Mouse (Mus musculus): Measurements from ENCODE around the gene Srgap3. TPM values are rescaled to one million over a fixed set of nuclear protein-coding genes. Genes with fewer than 3 reads are reported as not detected.
A peak's percentile ranks its signal among the peaks of the same experiment; 100 is the strongest.
"Not testable (repeated sequence)": the region's sequence is repeated elsewhere in the genome, so short reads cannot be mapped to it uniquely, and the experiment has no call there.

Srgap3 gene
- total RNA-seq, 2 experiments from 2014 or later: 232 to 236 TPM

DNA sequence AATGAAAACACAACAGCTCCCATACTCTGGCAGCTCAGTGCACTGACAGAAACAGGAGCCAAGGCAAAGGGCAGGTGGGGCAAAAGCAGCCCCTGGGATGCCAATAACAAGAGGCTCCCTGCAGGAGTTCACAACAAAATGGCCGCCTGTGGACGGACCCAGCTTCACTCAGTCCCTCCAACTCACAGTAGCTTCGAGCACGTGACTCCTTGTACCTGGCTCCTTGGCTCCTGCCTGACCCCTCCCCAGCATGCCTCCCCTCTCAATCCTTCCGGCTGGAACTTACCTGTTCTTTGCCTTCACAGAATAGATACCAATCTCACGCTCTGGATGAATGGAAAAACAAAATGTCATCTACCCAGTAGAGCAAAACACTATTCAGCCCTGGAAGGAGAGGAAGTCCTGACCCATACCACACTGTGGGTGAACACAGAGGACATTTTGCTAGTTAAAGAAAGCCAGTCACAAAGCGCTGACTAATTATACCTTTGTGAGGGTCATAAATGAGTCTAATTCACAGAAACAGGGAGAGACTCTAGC is 75.8 kb downstream of the Srgap3 start:
- intact Hi-C loops (cut with DNase I): no loop called here
- no peak overlapping the region for H3K4me3 ChIP-seq
- no peak overlapping the region for H3K27ac ChIP-seq
- TF ChIP-seq CTCF (IDR thresholded peaks at IDR 0.05): no peak
- no peak for DNase-seq (ENCODE audit: extremely low spot score in 1 of 2, low spot score in 2 of 2)

DNA sequence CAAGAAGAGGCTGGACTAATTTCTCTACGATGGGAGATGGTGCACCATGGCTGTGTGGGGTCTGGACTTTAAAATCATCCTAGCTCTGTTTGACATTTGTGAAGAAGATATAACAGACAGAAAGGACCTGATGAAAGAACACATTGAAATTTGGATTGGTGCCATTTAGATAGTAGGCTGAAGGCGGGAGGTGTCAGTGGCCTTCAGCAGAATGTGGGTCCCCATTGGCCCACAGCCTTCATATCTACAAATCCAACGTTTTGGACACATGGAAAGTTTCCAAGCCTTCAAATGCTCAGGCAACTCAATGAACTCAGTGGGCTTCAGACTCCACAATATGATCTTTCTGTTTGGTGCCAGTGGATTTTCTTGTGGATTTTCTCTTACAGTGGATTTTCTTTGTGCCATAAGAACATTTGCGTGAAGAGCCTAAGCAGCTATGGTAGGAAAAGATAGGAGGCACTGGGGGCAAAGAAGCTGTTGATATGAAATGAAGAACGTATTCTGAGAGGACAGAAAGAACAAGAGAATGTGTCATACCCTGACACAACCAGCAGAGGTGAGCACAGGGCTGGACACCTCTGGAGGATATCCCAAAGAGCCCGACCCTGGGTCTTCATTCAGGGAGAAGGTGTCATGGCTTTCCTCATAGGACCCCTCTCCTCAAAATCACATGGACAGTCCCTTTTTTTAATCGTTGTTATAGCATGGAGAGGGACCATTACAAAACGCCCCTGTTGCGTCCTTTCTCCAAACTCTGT is 78.7 kb downstream of the Srgap3 start:
- Histone ChIP-seq H3K4me3 (no peak overlapping the region), H3K27ac (no peak overlapping the region)
- no peak for DNase-seq (ENCODE audit: extremely low spot score in 1 of 2, low spot score in 2 of 2)
- intact Hi-C loops (cut with DNase I): no loop called here
- TF ChIP-seq CTCF (IDR thresholded peaks at IDR 0.05): peak; percentile 9

DNA sequence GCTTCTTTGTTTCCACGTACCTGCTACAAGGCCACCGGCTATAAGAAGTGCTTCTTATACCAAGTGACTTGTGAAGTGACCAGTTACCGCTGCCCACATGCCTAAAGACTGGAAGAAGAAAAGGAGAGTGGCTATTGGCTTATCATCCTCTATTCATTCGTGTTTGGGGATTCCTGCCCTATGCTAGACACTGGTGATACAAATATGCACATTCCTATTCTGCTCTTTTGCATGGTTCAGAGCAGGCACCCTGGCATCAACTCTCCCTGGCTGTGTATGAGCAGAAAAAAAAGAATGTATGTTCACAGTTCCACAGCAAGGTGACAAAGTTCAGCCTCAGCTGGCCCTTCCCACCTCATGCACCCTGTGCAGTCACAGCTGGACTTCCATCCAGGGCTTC is 81.0 kb downstream of the Srgap3 start:
- Histone ChIP-seq H3K4me3 (no peak overlapping the region), H3K27ac (peak overlapping the region; percentile 66; the same call in 1 of the 2 replicates)
- intact Hi-C loops (cut with DNase I): no loop called here
- TF ChIP-seq CTCF (IDR thresholded peaks at IDR 0.05): no peak
- no peak for DNase-seq (ENCODE audit: extremely low spot score in 1 of 2, low spot score in 2 of 2)

DNA sequence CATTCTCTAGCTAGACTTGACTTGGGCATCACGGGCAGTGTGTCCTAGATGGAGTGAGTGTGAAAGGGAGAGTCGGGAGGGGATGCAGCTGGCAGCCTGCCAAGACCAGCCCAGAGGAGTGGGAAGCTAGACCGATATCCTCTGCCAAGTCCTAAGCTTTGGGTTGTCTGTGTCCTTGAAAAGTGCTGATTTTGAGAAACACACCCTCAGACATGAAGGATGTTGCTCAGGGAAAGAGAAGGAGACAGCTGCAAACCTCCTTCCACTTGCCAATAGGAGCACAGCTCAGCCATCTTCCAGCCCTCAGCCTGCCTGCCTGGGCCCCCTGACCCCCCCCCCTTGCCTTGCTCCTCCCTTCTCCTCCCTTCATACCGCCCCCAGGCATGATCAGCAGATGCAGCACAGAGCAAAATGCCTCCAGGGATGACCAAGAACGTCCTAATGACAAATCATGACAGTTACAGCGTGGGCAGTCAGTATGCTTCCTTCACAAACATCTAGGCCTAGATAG is 82.0 kb downstream of the Srgap3 start:
- Histone ChIP-seq H3K27ac (peak overlapping the region; percentile 66), H3K4me3 (no peak overlapping the region)
- peak in 1 of 2 experiments; percentile 49 for DNase-seq (ENCODE audit: extremely low spot score in 1 of 2, low spot score in 2 of 2)
- intact Hi-C loops (cut with DNase I): no loop called here
- TF ChIP-seq CTCF (IDR thresholded peaks at IDR 0.05): no peak

DNA sequence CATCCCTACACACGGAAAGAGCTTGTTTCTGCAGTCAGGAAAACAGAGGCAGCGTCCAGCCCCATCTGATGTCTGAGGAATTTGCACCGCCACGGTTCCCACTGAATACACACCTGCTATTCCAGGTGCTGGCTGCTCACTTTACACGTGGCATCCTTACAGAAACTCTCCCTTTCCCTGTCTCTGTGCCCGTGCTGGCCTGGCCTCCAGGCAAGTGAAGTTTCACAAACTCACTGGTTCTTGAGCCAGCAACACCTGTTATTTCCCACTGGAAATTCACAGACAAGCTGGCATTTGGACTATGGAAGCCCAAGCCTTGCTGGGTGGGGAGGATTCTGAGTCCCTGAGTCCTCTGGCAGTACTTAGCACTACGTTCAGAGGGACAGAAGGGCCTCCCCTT is 84.6 kb downstream of the Srgap3 start:
- Histone ChIP-seq H3K4me3 (no peak overlapping the region), H3K27ac (no peak overlapping the region)
- intact Hi-C loops (cut with DNase I): no loop called here
- no peak for DNase-seq (ENCODE audit: extremely low spot score in 1 of 2, low spot score in 2 of 2)
- TF ChIP-seq CTCF (IDR thresholded peaks at IDR 0.05): no peak

DNA sequence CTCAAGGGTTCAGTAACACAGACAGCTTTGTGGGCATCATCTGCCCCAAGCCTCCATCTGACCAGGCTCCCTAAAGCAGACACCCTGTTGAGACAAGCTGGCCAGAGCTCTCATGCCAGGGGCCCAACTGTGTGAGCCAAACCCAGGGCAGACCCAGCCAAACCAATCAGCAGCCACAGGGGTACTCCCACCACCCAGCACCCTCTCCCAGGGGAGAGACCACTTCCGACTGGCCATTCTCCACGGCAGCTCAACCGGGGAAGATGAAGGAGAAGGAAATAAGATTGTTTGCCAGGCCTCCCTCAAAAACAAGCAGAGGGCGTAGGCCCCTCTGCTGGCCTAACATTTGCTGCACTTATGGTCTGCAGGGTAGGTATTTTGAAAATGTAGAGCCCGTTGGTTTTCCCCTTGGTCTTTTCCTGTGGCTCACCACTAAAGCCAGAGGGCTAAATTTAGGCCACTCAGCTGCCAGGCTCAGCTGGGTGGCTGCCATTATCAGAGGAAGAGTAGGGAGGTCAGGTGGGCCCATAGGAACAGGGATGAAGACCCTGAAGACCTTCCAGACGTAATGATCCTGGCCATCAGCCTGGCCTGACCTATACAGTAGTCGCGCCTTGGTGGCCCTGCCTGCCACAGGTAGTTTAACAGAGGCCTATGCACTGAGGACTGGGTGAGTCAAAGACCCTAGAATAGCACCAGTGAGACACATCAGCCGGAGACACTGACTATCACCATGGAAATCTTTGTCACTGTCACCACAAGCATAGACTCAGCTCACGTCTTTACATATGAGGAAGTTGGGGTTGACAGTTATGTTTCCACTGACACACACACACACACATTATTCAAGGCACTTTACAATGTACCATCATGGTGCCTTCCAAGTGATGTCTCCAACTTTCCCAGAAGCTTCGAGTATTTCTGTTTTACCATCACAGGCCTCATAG is 85.4 kb downstream of the Srgap3 start:
- Histone ChIP-seq H3K27ac (peak overlapping the region; percentile 50), H3K4me3 (no peak overlapping the region)
- no peak for TF ChIP-seq CTCF (IDR thresholded peaks at IDR 0.05)
- no peak for DNase-seq (ENCODE audit: extremely low spot score in 1 of 2, low spot score in 2 of 2)
- intact Hi-C loops (cut with DNase I): no loop called here

DNA sequence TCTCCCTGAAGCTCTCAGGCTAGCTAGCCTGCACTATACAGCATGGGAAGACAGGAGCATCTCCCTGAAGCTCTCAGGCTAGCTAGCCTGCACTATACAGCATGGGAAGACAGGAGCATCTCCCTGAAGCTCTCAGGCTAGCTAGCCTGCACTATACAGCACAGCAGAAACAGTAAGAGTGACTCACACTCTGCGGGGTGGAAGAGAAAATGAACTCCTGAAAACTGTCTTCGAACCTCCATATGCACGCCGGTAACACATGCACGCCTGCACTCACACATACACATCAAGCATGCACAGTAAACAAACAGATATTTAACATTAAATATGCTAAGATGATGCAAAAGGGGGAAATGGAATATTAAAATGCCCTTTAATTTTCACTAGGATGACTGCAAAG is 86.8 kb downstream of the Srgap3 start:
- intact Hi-C loops (cut with DNase I); H3K4me3 ChIP-seq; H3K27ac ChIP-seq; DNase-seq (ENCODE audit: extremely low spot score in 1 of 2, low spot score in 2 of 2): not testable (repeated sequence)

DNA sequence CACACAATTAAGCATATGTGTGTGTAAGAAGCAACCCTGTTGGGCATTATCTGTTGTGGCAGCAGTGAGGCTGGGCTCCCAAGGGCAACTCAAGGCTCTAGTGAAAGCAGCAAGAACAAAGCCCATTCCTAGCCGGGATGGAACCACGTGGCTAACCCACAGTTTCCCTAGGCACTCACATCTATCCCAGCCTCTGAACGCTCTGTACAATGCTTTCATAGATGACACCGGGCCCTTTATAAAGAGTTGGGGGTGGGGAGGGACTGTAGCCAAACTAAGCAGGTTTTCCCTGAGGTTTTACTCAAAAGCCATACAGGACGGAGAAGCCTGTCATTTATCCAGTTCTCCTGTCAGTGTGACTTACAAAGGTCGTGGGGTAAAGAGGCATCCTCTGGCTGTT is 90.0 kb downstream of the Srgap3 start:
- H3K4me3 ChIP-seq: no peak overlapping the region
- TF ChIP-seq CTCF (IDR thresholded peaks at IDR 0.05): no peak
- intact Hi-C loops (cut with DNase I): no loop called here
- H3K27ac ChIP-seq: no peak overlapping the region
- DNase-seq (ENCODE audit: extremely low spot score in 1 of 2, low spot score in 2 of 2): no peak

DNA sequence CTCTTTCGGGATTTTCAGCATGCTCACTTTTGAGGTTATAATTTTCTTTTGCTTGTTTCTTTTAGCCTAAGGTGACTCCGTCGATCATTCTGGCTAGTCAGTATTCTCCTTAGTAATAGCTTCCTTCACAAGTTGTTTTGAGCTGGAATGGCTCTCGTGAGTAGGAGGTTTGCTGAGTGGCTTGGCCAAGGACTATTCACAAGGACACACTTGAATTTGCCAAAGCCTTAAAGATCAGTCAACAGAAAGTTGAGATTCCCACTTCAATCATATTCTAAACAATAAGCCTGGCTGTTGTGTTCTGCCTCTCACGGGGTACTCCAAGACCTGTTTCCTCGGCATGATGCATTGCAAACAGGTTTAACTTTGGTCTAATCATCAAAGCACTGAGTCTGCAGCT is 91.9 kb downstream of the Srgap3 start:
- DNase-seq (ENCODE audit: extremely low spot score in 1 of 2, low spot score in 2 of 2): no peak
- TF ChIP-seq CTCF (IDR thresholded peaks at IDR 0.05): no peak
- no peak overlapping the region for H3K4me3 ChIP-seq
- H3K27ac ChIP-seq: no peak overlapping the region
- intact Hi-C loops (cut with DNase I): no loop called here

DNA sequence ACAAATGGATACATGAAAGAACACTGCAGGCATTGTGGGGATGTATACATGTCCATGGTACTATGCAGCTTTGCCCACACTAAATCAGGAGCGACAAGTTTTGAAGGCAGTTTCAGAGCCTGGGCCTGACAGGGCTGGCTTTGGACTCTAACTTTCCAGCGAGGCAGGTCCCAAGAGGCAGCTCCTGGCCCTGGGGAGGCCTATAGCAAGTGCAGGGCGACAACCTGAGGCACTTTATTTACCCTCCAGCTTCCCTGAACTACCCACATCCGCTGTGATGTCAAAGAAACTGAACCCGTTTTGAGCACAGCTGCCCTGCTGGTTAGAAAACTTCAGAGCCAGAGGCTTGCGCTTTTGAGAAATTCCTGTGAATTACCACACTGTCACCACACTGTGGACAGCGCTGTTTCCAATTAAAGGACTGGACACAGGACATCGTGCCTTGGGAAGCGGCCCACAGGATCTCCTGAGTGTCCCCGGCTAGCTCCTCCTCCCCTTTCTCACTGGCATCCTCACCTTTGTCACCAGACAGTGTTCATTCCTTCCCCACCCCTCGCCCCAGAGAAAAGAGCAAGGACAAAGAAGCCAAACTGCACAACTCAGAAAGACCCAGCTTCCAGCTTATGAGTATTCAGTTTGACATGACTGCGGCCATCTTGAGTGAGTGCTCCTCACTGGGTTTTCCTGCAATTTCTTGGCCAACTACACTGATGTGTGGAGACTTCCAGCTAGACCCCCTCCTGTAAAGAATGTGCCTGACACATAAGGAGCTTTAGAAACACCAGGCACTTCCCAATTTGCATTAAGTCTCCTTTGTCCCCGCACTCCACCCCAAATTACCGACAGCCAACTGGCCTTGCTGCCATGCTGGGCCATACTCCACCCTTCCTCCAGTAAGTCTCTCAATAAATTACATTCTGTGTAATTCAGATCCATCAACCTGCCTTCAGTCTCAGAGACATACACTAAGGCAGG is 94.5 kb downstream of the Srgap3 start:
- DNase-seq (ENCODE audit: extremely low spot score in 1 of 2, low spot score in 2 of 2): no peak
- Histone ChIP-seq H3K4me3 (no peak overlapping the region), H3K27ac (no peak overlapping the region)
- intact Hi-C loops (cut with DNase I): no loop called here
- no peak; the same call in none of the 2 replicates for TF ChIP-seq CTCF (IDR thresholded peaks at IDR 0.05)

DNA sequence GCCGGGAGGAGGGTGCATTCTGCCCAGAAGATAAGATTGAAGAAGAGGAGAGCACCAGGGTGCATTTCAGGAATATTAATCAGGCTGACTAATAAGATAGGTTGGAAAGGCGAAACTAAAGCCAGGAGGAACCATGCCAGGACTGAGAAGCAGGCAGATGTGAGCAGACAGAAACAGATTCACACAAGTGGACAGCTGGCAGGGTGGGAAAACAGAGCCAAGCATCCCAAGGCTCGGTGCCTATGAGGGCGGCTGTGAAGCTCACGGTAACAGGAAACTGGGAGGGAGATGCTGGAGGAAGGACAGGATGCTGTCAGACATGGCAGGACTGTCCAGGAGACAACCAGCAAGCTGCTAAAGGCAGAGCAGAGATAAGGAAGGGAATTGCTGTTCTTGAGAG is 96.3 kb downstream of the Srgap3 start:
- no peak for DNase-seq (ENCODE audit: extremely low spot score in 1 of 2, low spot score in 2 of 2)
- H3K4me3 ChIP-seq: no peak overlapping the region
- intact Hi-C loops (cut with DNase I): no loop called here
- TF ChIP-seq CTCF (IDR thresholded peaks at IDR 0.05): no peak
- H3K27ac ChIP-seq: peak overlapping the region; percentile 30; the same call in 1 of the 2 replicates

Data from left cerebral cortex, adult 2 months (tissue).